Mouse (Mus musculus): Measurements from ENCODE around the gene Acot11. TPM values are rescaled to one million over a fixed set of nuclear protein-coding genes. Genes with fewer than 3 reads are reported as not detected.

The Acot11 gene
- polyA plus RNA-seq, 1 experiment from 2014 or later: 1.3 TPM

DNA sequence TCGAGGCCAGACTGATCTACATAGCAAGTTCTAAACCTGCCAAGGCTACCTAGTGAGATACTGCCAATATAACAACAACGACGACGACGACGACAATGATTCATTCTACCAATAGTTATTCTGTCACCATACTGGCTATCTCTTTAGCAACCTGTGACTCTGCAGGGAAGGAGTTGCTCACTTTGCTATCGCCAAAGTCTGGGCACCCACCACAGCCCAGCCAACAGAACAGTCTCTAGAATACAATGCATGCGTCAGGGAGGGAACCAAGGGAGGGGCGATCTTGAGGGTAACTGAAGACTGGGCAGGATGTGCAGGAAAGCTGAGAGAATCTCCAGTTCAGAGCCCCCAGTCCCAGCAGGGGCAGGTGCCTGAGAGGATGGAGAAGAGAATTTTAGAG lies 32.6 kb upstream of the Acot11 start:
- Histone ChIP-seq H3K27me3 (no peaks in the 10 kb centered on the region), H3K4me1 (replicated peaks) (peaks cover 56% of the 10 kb centered on the region), H3K4me3 (peak overlapping the region; percentile 26), H3K9ac (peak overlapping the region; percentile 62), H3K27ac (peak overlapping the region; percentile 100), H3K9me3 (no peaks in the 10 kb centered on the region), H3K36me3 (no peaks in the 10 kb centered on the region), H3K4me2 (peak overlapping the region; percentile 100)
- ATAC-seq (ENCODE audit: low FRiP score): no peak
- WGBS: 5% methylated on average over 9 of the region's 9 CpGs

DNA sequence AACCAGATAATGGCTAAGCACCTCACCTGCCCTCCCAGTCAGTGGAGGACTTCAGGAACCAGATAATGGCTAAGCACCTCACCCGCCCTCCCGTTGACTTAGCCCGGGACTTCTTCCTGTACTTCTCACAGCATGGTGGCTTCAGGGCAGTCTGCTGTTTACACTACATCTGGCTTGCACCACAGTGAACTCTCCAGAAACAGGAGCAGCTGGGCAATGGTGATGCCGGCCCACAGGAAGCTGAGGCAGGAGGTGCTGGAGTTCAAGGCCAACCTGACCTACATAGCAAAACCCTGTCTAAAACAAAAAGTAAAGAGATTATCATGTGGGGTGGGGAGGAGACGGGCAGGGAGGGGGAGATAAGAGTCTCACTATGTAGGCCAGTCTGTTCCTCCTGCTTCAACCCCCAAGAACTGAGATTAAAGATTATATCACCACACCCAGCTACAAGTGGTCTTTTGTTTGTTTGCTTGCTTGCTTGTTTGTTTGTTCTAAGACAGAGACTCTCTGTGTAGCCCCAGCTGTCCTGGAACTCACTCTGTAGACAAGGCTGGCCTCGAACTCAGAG lies 25.8 kb upstream of the Acot11 start:
- 74% methylated on average over 6 of the region's 6 CpGs for WGBS

DNA sequence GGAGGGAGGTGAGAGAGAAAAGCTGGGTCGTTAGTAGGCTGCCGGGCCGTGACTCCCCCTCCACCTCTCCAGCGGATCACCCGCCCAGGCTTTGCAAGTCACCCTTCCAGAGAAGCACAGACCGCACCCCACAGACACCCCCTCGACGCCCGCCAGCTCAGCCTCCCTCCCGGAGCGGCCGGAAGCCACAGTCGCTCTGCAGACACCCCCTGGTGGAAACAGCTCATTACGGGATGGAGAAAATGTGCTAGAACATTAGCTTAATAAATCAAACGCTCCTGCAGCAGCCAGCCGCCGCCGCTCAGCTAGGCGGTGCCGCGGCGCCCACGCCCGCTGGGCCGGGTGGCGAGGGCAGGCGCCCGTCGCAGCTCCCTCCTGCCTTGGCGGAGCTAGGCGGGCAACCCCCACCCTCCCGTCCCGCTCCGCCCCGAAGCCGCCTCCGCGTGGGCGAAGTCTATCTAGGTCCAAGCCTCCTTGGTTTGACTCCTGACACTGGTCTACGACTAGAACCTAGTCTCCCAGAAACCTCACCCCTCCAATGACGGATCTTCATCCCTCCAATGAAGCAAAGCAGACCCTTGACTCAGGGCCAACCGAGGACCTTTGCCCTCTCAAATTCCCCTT lies 23.1 kb upstream of the Acot11 start:
- H3K4me2 ChIP-seq: peak overlapping the region; percentile 59
- peak; percentile 78 for ATAC-seq (ENCODE audit: low FRiP score)
- peak overlapping the region; percentile 81 for H3K27ac ChIP-seq
- WGBS: under 1% methylated on average over 33 of the region's 42 CpGs
- H3K4me1 ChIP-seq (replicated peaks): peaks cover 32% of the 10 kb centered on the region
- H3K36me3 ChIP-seq: no peaks in the 10 kb centered on the region
- H3K4me3 ChIP-seq: peak overlapping the region; percentile 37
- no peaks in the 10 kb centered on the region for H3K9me3 ChIP-seq
- peaks cover 20% of the 10 kb centered on the region for H3K27me3 ChIP-seq
- H3K9ac ChIP-seq: peak overlapping the region; percentile 71

More for the DNA sequence above, 25.8 kb upstream of the Acot11 start:
- Histone ChIP-seq H3K9ac (no peak overlapping the region), H3K4me1 (replicated peaks) (peaks cover 32% of the 10 kb centered on the region), H3K4me3 (no peak overlapping the region), H3K4me2 (no peak overlapping the region), H3K27ac (no peak overlapping the region), H3K27me3 (peaks cover 17% of the 10 kb centered on the region), H3K36me3 (no peaks in the 10 kb centered on the region), H3K9me3 (no peaks in the 10 kb centered on the region)
- no peak for ATAC-seq (ENCODE audit: low FRiP score)

DNA sequence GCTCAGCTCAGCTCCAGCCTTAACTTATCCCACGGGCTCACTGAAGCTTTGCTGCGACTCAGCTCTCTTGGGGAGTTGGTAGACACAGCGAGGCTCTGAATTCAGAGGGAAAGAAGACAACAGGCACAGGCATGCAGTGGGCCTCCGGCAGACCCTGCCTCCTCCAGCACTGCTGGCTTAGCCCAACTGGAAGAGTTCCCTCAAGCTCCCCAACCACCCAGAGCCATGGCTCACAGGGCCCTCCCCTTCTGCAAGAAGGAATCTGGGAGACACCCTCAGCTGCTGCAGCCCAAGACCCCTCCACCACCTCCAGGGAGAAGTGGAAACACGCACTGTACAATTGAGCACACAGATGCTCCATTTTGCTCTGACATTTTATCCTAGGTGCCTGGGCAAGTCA lies 20.4 kb upstream of the Acot11 start:
- WGBS: 59% methylated on average over 5 of the region's 5 CpGs
- no peak for ATAC-seq (ENCODE audit: low FRiP score)
- H3K36me3 ChIP-seq: no peaks in the 10 kb centered on the region
- no peaks in the 10 kb centered on the region for H3K9me3 ChIP-seq
- peaks cover 32% of the 10 kb centered on the region for H3K4me1 ChIP-seq (replicated peaks)
- no peak overlapping the region for H3K27ac ChIP-seq
- no peak overlapping the region for H3K9ac ChIP-seq
- H3K27me3 ChIP-seq: peaks cover 20% of the 10 kb centered on the region
- H3K4me2 ChIP-seq: no peak overlapping the region
- H3K4me3 ChIP-seq: no peak overlapping the region

DNA sequence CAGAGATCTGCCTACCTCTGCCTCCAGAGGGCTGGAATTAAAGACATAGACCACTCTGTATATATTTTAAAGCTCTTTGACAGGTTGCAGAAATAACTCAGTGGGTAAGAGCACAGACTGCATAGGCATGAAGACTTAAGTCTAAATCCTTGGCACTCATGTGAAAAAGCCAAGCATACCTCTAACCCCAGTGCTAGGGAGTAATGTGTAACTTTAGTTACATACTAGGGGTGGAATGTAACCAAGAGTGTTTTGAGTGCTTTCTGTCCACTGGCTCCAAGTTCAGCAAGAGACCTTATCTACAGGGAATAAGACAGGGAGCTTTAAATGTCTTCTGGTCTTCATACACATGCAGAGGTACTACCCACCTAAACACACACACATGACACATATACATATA lies 14.6 kb upstream of the Acot11 start:
- H3K36me3 ChIP-seq: no peaks in the 10 kb centered on the region
- H3K27me3 ChIP-seq: 0 out of 2 replicates have a peak, but pooled peaks cover 7% of the 10 kb centered on the region
- H3K27ac ChIP-seq: no peak overlapping the region
- H3K4me3 ChIP-seq: no peak overlapping the region
- H3K4me2 ChIP-seq: no peak overlapping the region
- peaks cover 16% of the 10 kb centered on the region for H3K4me1 ChIP-seq (replicated peaks)
- no peak for ATAC-seq (ENCODE audit: low FRiP score)
- no peak overlapping the region for H3K9ac ChIP-seq
- no peaks in the 10 kb centered on the region for H3K9me3 ChIP-seq

DNA sequence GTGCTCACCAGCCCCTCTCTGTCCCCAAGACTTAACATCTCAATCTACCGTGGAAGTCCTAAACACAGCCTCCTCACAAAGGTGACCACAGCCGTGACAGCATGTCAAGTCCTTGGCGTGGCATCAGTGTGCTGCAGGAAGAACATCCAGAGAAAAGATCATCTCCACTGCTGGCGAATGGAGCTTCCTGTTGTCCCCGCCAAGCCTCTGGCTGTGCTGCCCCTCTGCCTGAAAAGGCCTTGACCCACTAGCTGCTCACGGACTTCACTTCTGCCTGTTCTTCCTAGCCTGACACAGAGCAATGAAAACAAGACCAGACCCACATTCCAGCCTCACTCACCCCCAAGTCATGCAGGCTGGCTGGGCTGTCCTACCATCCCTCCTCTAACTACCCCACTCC lies 13.5 kb upstream of the Acot11 start:
- no peaks in the 10 kb centered on the region for H3K9me3 ChIP-seq
- WGBS: 75% methylated on average over 6 of the region's 6 CpGs
- H3K9ac ChIP-seq: no peak overlapping the region
- H3K36me3 ChIP-seq: no peaks in the 10 kb centered on the region
- H3K4me1 ChIP-seq (replicated peaks): peaks cover 16% of the 10 kb centered on the region
- no peak overlapping the region for H3K4me3 ChIP-seq
- H3K27ac ChIP-seq: no peak overlapping the region
- 0 out of 2 replicates have a peak, but pooled peaks cover 5% of the 10 kb centered on the region for H3K27me3 ChIP-seq
- no peak overlapping the region for H3K4me2 ChIP-seq
- ATAC-seq (ENCODE audit: low FRiP score): no peak

DNA sequence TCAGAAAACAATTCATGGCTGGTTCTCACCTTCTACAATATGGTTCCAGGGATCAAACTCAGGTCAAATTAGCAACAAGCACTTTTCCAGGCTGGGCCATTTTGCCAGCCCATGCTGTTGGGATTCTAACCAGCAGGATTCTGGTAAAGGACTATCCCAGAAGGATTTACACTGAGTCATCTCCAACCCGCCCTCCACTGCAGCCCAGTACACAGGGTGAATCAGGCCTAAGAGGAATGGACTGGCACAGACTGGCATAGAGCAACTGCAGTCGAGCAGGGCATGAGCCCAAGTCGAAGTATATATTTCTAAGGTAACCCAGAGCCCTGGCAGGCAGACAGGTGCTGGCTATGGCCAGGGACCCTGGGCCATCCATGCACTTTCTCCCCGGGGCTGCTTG lies 12.2 kb upstream of the Acot11 start:
- H3K4me2 ChIP-seq: no peak overlapping the region
- no peak for ATAC-seq (ENCODE audit: low FRiP score)
- H3K27me3 ChIP-seq: 0 out of 2 replicates have a peak, but pooled peaks cover 4% of the 10 kb centered on the region
- no peak overlapping the region for H3K9ac ChIP-seq
- no peak overlapping the region for H3K27ac ChIP-seq
- 91% methylated on average over 4 of the region's 4 CpGs for WGBS
- H3K36me3 ChIP-seq: no peaks in the 10 kb centered on the region
- peaks cover 16% of the 10 kb centered on the region for H3K4me1 ChIP-seq (replicated peaks)
- H3K9me3 ChIP-seq: no peaks in the 10 kb centered on the region
- no peak overlapping the region for H3K4me3 ChIP-seq

DNA sequence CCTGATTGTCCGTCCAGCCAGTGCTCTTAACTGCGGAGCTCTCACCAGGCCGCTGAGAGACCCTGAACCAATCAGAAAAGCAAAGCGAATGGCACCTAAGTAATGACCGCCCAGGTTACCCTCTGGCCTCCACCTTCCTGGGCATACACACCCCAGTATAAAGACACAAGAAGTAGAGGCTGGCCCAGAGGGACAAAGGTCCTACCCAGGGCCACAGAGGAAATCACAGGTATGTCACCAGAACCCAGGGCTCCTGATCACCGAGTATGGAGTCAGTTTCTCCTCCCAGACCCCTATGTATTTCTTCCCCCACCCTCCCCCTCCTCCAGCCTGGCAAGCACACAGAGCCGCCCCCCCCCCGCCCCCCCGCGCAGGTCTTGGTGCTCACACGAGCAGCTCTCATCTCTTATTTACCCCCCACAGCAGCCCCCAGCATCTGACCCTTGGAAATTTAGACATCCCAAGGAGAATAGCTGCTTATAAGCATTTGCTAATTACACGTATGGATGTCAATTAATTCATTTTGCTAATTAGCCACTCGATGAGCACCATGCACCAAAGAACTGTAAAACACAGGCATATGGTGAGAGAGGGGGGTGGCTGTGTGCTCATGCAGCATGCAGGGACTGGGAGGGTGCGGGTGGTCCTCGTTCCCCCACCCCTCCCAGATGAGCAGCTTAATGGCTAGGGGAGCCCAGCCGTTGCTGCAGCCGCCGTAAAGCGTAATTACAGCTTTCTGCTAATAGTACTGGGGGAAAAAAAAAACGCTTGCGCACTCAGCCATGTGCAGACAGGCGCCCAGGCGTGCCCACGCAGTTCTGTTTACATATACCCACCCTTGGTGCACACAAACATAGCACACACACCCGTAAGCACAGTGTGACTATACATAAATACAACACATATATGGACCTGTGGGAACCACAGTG lies 10.9 kb upstream of the Acot11 start:
- WGBS: 57% methylated on average over 25 of the region's 25 CpGs
- Histone ChIP-seq H3K9me3 (no peaks in the 10 kb centered on the region), H3K4me3 (no peak overlapping the region), H3K4me2 (peak overlapping the region; percentile 35), H3K4me1 (replicated peaks) (peaks cover 16% of the 10 kb centered on the region), H3K36me3 (no peaks in the 10 kb centered on the region), H3K27me3 (0 out of 2 replicates have a peak, but pooled peaks cover 4% of the 10 kb centered on the region), H3K27ac (peak overlapping the region; percentile 76), H3K9ac (peak overlapping the region; percentile 46; the same call in 1 of the 2 replicates)
- ATAC-seq (ENCODE audit: low FRiP score): peak; percentile 94

DNA sequence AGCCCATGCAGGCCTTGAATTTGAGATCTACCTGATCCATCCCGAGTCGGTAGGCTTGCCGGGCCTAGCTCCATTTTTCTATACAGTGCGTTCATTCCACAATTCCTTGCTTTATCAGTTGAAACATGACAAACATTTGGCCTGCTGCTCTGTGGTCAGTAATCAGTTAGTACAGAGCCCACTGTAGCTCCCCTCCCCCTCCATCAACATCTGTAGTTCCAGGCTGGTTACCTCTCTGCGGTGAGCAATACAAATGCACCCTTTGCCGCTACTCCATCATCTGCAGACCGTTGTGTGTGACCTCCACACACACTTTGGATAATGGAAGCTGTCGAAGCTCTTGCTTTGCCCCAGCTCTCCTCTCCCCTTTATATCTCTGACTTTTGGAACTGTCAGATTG lies 6.4 kb upstream of the Acot11 start:
- no peak overlapping the region for H3K9ac ChIP-seq
- H3K4me2 ChIP-seq: no peak overlapping the region
- WGBS: 92% methylated on average over 8 of the region's 8 CpGs
- no peaks in the 10 kb centered on the region for H3K36me3 ChIP-seq
- H3K27me3 ChIP-seq: peaks cover 3% of the 10 kb centered on the region; the same call in 1 of the 2 replicates
- H3K27ac ChIP-seq: no peak overlapping the region
- no peak overlapping the region for H3K4me3 ChIP-seq
- peaks cover 11% of the 10 kb centered on the region for H3K4me1 ChIP-seq (replicated peaks)
- H3K9me3 ChIP-seq: no peaks in the 10 kb centered on the region
- no peak for ATAC-seq (ENCODE audit: low FRiP score)

DNA sequence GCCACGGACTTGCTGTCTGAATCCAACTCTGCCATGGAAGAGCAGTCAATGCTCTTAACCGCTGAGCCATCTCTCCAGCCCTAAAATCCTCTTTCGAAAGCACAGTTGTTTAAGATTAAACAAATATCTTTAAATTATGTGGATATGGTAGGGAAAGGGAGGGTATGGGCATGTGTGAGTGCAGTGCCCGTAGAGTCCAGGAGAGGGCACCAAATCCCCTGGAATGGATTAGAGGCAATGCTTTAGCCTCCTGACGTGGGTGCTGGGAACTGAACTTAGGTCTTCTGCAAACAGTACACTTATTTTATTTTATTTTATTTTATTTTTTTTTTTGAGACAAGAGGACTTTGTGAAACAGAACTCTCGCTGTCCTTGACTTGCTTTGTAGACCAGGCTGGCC lies 5.2 kb upstream of the Acot11 start:
- ATAC-seq (ENCODE audit: low FRiP score): no peak
- H3K4me1 ChIP-seq (replicated peaks): peaks cover 1% of the 10 kb centered on the region
- H3K36me3 ChIP-seq: no peaks in the 10 kb centered on the region
- no peak overlapping the region for H3K4me2 ChIP-seq
- H3K9ac ChIP-seq: no peak overlapping the region
- 91% methylated on average over 6 of the region's 6 CpGs for WGBS
- H3K27ac ChIP-seq: no peak overlapping the region
- H3K27me3 ChIP-seq: peaks cover 10% of the 10 kb centered on the region
- no peak overlapping the region for H3K4me3 ChIP-seq
- H3K9me3 ChIP-seq: no peaks in the 10 kb centered on the region

DNA sequence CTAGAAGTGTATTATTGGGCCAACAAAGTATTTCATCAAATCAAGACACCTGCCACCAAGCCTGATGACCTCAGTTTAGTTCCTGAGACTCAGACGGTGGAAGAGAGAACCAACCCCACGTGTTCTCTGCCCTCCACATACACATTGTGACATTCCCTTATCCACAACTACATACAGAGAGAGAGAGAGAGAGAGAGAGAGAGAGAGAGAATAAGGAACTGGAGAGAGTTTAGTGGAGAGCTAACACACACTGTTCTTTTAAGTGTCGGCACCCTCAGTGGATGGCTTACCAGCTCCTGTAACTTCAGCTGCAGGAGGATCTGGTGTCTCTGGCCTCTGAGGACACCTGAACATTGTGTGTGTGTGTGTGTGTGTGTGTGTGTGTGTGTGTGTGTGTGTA lies 2.5 kb upstream of the Acot11 start:
- no peaks in the 10 kb centered on the region for H3K36me3 ChIP-seq
- no peak for ATAC-seq (ENCODE audit: low FRiP score)

DNA sequence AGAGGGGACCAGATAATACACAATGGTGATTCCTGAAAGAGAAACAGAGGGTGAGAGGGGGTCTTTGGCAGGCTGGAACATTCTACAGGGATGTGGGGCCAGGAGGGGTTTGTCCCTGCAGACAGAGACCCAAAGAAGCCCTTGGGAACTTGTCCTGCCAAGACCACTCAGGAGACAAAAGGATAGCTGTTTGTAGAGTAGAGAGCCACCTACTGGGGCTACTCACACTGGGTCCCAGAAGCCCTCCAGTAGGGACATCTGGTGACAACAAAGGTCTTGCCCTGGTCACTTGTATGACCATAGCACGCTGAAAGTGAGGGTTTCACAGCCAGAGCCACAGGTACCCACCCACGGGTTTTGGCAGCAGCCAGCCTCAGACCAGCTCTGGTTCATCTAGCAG lies 1.1 kb upstream of the Acot11 start:
- Histone ChIP-seq H3K4me1 (replicated peaks) (peaks cover 6% of the 10 kb centered on the region), H3K4me3 (no peak overlapping the region), H3K9me3 (no peaks in the 10 kb centered on the region), H3K9ac (no peak overlapping the region), H3K4me2 (no peak overlapping the region), H3K36me3 (no peaks in the 10 kb centered on the region), H3K27me3 (peaks cover 29% of the 10 kb centered on the region), H3K27ac (no peak overlapping the region)
- no peak for ATAC-seq (ENCODE audit: low FRiP score)
- 49% methylated on average over 2 of the region's 2 CpGs for WGBS

More for the DNA sequence above, 2.5 kb upstream of the Acot11 start:
- Histone ChIP-seq H3K4me2 (no peak overlapping the region), H3K27me3 (peaks cover 29% of the 10 kb centered on the region), H3K9ac (no peak overlapping the region), H3K4me1 (replicated peaks) (peaks cover 6% of the 10 kb centered on the region), H3K27ac (no peak overlapping the region), H3K4me3 (no peak overlapping the region), H3K9me3 (no peaks in the 10 kb centered on the region)
- WGBS: 90% methylated on average over 3 of the region's 3 CpGs

All from hindbrain, embryonic 13.5 days (tissue).